Mouse (Mus musculus): ENCODE data around the gene R3hdm2.

R3hdm2 gene

GRCm38 (mm10) chr10:127526681-127527080 is 146.6 kb downstream of the R3hdm2 start:
- POLR2A ChIA-PET, result interaction anchor here (0.6 to 21.5 kb wide), 13 partner anchors 9 to 204 kb away, joined by 3 to 470 read pairs (median 4); partner anchors contain the start of genes Ndufa4l2 (in 2 of the 4), Nemp1 (in 1 of the 4) and Shmt2 (in 1 of the 4)
- CTCF ChIA-PET, result interaction anchor here (0.6 to 21.9 kb wide), 24 partner anchors 10 to 818 kb away, joined by 3 to 811 read pairs (median 4); partner anchors contain the start of genes Ndufa4l2 (in 2 of the 4), Lrp1 (in 1 of the 4) and Shmt2 (in 1 of the 4)

DNA sequence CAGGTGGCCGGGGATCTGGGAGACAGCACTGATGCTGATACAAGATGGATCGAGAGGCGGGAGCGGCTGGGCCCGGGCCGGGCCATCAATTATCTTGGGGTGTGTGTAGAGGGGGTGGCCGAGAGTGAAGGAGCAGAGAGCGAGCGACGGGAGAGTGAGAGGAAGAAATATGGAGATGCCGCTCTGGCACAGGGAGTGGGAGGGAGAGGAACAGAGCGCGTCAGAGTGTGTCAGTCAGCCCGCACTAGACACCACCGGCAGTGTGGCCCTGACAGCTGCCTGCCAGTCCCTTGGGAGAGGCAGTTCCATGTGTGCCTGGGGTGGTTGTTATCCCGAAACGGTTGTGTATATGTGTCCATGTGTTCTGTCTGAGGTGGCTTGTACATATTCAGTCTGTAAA is 147.4 kb downstream of the R3hdm2 start:
- POLR2A ChIA-PET, result interaction anchor here (0.6 to 21.5 kb wide), 12 partner anchors 9 to 139 kb away, joined by 3 to 470 read pairs (median 6); partner anchors contain the start of genes Ndufa4l2 (in 2 of the 4), Nemp1 (in 1 of the 4) and Shmt2 (in 1 of the 4)
- CTCF ChIA-PET, result interaction anchor here (0.6 to 21.9 kb wide), 22 partner anchors 9 to 817 kb away, joined by 3 to 811 read pairs (median 4); partner anchors contain the start of genes Ndufa4l2 (in 2 of the 4), Lrp1 (in 1 of the 4) and Shmt2 (in 1 of the 4)

DNA sequence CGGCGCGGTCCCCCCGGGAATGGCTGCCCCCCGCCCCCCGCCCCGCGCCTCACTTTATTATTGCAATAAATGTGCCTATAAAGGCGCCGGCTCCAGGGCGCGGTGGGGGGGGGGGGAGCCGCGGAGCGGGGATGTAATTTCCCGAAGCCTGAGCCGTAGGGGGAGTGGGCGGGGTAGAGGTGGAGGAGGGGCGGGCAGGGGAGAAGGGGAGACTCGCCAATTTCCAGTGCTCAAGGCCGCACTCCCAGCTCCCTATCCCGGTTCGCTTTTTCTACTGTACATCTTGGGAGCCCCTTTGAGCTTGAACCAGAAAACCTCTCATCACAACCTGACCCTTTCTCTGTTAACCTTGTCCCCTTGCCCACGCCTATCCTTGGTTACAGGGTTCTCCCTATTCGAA is 150.8 kb downstream of the R3hdm2 start:
- ChIA-PET POLR2A (interaction anchor here (0.6 to 21.5 kb wide), 12 partner anchors 8 to 275 kb away, joined by 3 to 470 read pairs (median 4); partner anchors contain the start of genes Shmt2 (in 3 of the 4) and Ndufa4l2 (in 1 of the 4)), CTCF (interaction anchor here in 3 of 4 experiments (0.6 to 21.9 kb wide), 7 partner anchors 17 to 513 kb away, joined by 6 to 811 read pairs (median 8); partner anchors contain the start of genes Ndufa4l2 (in 2 of the 3) and Shmt2 (in 1 of the 3))

DNA sequence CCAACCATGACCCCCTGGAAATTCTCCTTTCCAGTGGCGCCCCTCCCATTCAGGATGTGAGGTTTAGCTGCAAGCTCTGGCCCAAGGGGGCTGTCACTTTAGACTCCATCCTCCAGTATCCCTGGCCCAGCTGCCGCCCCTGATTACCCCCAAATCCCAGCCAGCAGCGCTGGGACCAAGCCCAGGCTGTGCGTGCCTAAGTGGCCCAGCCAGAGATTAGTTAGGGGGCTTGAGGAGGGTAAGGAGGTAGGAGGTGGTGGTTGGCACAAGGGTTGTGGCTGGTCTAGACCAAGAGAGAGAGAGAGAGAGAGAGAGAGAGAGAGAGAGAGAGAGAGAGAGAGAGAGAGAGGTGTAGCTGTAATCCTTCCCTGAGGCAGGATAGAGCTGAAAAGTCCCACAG is 151.4 kb downstream of the R3hdm2 start:
- CTCF ChIA-PET, result interaction anchor here in 3 of 4 experiments (0.6 to 21.9 kb wide), 7 partner anchors 18 to 25 kb away, joined by 3 to 811 read pairs (median 8); partner anchors contain the start of genes Ndufa4l2 (in 2 of the 3) and Shmt2 (in 1 of the 3)
- POLR2A ChIA-PET, result interaction anchor here (0.6 to 21.5 kb wide), 11 partner anchors 9 to 900 kb away, joined by 3 to 470 read pairs (median 4); partner anchors contain the start of genes Shmt2 (in 3 of the 4) and Ndufa4l2 (in 1 of the 4)

- CTCF ChIA-PET, result interaction anchor here (0.6 to 21.9 kb wide), 13 partner anchors 8 to 185 kb away, joined by 3 to 811 read pairs (median 5); partner anchors contain the start of genes Ndufa4l2 (in 3 of the 4) and Shmt2 (in 1 of the 4)
- POLR2A ChIA-PET, result interaction anchor here in 3 of 4 experiments (0.5 to 21.5 kb wide), 5 partner anchors 13 to 185 kb away, joined by 3 to 470 read pairs (median 4); partner anchors contain the start of genes Shmt2 (in 2 of the 3) and Ndufa4l2 (in 1 of the 3)
These were observed 154.2 kb downstream of the R3hdm2 start, which contains the start of gene Nxph4 for GRCm38 (mm10) chr10:127534036-127534928. Gene Nxph4 (minus strand): TSS chr10:127534559.

- CTCF ChIA-PET, result interaction anchor here (0.6 to 21.9 kb wide), 13 partner anchors 8 to 185 kb away, joined by 3 to 811 read pairs (median 17); partner anchors contain the start of genes Ndufa4l2 (in 4 of the 4), Shmt2 (in 1 of the 4) and Stat6 (in 1 of the 4)
- POLR2A ChIA-PET, result interaction anchor here in 3 of 4 experiments (0.5 to 21.5 kb wide), 7 partner anchors 8 to 186 kb away, joined by 3 to 470 read pairs (median 31); partner anchors contain the start of genes Ndufa4l2 (in 2 of the 3) and Shmt2 (in 2 of the 3)
These were observed 154.8 kb downstream of the R3hdm2 start for GRCm38 (mm10) chr10:127534929-127535384.

DNA sequence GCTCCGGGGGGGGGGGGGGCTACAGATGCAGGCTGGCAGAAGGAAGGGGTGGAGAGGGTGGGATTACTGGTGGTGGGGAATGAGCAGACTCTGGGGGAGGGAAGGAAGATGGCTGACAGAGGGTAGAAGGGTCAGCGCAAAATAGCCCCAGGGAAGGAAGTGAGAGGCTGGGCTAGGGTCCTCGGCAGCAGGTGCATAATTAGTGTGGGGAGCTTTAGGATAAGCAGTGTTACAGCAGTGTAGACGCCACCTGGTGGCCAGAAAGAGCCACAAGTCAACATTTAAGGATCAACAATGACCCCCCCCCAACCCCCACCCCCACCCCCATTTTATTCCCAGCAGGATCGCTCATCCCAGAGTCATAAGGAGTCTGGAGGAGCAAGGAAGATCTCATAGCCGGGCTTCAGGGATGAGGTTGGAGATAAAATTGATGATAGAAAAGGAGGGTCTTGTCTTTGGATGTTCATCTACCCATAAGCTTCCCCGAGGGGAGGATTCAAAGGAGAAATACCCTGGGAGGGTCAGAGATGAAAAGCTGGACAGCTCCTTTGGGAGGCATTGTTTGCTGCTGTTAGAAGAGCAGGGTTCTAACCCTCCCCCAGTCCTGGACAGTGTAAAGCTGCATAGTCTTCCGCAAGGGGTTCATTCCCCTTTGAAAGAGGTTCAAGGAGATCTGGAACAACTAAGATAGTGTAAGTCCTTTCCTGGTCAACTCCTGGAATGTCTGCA is 156.6 kb downstream of the R3hdm2 start:
- ChIA-PET CTCF (interaction anchor here (0.5 to 21.9 kb wide), 106 partner anchors 8 to 1225 kb away, joined by 3 to 811 read pairs (median 4); partner anchors contain the start of genes Ndufa4l2 (in 4 of the 4), Shmt2 (in 3 of the 4), Stac3 (in 3 of the 4) and Lrp1 (in 2 of the 4)), POLR2A (interaction anchor here (0.6 to 21.5 kb wide), 48 partner anchors 9 to 1143 kb away, joined by 3 to 470 read pairs (median 5); partner anchors contain the start of genes Shmt2 (in 4 of the 4), Ndufa4l2 (in 3 of the 4), Lrp1 (in 2 of the 4) and Atp5b (in 1 of the 4))

GRCm38 (mm10) chr10:127537854-127538583 is 157.9 kb downstream of the R3hdm2 start:
- ChIA-PET POLR2A (interaction anchor here (0.6 to 21.5 kb wide), 31 partner anchors 11 to 732 kb away, joined by 3 to 470 read pairs (median 6); partner anchors contain the start of genes Shmt2 (in 4 of the 4), Ndufa4l2 (in 3 of the 4), Lrp1 (in 1 of the 4) and Stat2 (in 1 of the 4)), CTCF (interaction anchor here (0.5 to 21.9 kb wide), 104 partner anchors 8 to 1099 kb away, joined by 3 to 811 read pairs (median 4); partner anchors contain the start of genes Ndufa4l2 (in 4 of the 4), Lrp1 (in 2 of the 4), Shmt2 (in 2 of the 4) and Stac3 (in 2 of the 4))

DNA sequence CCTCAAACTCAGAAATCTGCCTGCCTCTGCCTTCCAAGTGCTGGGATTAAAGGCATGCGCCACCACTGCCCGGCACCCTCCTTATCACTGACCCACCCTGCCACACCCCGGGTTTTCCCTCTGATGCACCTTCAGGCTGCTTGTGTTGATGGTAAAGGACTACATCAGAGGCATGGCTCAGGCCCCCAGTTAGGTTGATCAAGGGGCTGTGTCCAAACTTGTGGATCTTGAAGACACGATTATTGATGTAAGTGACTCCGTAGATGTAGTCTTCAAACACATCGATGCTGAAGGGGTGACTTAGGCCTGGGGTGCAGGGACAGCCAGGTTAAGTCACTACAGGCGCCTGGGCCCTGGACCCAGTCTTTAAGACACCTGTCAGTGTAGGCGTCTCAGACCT is 161.4 kb downstream of the R3hdm2 start:
- ChIA-PET CTCF (interaction anchor here in 2 of 4 experiments (0.9 to 2.5 kb wide), 6 partner anchors 28 to 467 kb away, joined by 3 to 7 read pairs (median 4); no protein-coding TSS in a partner anchor), POLR2A (interaction anchor here in 3 of 4 experiments (0.8 to 1.4 kb wide), 3 partner anchors 12 to 19 kb away, joined by 3 to 5 read pairs (median 3); no protein-coding TSS in a partner anchor)

- ChIA-PET POLR2A (interaction anchor here in 2 of 4 experiments (0.9 to 1.4 kb wide), 2 partner anchors 12 to 13 kb away, joined by 3 read pairs; no protein-coding TSS in a partner anchor), CTCF (interaction anchor here in 3 of 4 experiments (0.5 to 2.5 kb wide), 6 partner anchors 7 to 466 kb away, joined by 3 to 7 read pairs (median 3); no protein-coding TSS in a partner anchor)
These were observed 162.0 kb downstream of the R3hdm2 start for GRCm38 (mm10) chr10:127542084-127542483.

- CTCF ChIA-PET, result interaction anchor here in 3 of 4 experiments (0.5 to 3.8 kb wide), 6 partner anchors 8 to 465 kb away, joined by 3 to 22 read pairs (median 3); partner anchors contain the start of gene Ndufa4l2 (in 1 of the 3)
- POLR2A ChIA-PET, result interaction anchor here in 1 of 4 experiments (1.4 kb wide), 1 partner anchor 14 kb away, joined by 3 read pairs; no protein-coding TSS in a partner anchor
These were observed 162.6 kb downstream of the R3hdm2 start for GRCm38 (mm10) chr10:127542720-127543119.

DNA sequence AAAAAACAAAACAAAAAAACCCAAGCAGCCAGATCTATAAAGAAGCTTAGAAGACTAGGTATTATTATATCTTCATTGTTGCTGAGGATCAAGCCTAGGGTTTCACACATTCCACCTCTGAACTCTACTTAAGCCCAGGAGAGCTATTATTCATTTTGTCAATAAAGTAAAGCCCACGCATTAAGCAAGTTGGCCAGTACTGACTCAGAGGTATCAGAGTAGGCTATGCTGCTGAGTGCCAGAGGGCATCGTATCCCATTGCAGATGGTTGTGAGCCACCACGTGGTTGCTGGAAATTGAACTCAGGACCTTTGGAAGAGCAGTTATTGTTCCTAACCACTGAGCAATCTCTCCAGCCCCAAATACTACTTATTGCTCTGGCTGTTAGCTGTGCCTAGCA is 163.8 kb downstream of the R3hdm2 start:
- ChIA-PET POLR2A (interaction anchor here in 2 of 4 experiments (0.6 to 1.3 kb wide), 5 partner anchors 11 to 220 kb away, joined by 3 to 5 read pairs (median 4); partner anchors contain the start of gene Shmt2 (in 1 of the 2)), CTCF (interaction anchor here in 3 of 4 experiments (0.5 to 4.1 kb wide), 7 partner anchors 9 to 699 kb away, joined by 3 to 23 read pairs (median 4); partner anchors contain the start of gene Ndufa4l2 (in 1 of the 3))

DNA sequence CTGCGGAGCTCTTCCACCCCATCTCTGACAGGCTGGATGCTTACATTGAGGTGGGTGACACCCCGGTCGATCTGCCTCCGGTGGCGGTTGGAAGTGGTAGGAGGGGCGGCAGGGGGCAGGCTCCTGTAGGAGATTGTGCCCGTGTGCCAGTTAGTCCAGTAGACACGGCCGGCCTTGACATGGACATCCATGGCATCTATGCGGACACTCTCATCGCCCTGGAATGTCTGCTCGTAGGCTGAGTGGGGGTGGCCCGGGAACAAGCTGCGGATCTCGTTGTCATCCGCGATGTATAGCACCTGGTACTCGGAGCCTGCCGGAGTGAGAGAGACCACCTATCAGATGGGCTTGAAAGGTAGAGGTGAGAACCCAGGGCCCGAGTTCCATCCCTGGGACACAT is 164.2 kb downstream of the R3hdm2 start:
- POLR2A ChIA-PET, result interaction anchor here in 1 of 4 experiments (1.3 kb wide), 2 partner anchors 11 to 13 kb away, joined by 3 to 4 read pairs; no protein-coding TSS in a partner anchor

DNA sequence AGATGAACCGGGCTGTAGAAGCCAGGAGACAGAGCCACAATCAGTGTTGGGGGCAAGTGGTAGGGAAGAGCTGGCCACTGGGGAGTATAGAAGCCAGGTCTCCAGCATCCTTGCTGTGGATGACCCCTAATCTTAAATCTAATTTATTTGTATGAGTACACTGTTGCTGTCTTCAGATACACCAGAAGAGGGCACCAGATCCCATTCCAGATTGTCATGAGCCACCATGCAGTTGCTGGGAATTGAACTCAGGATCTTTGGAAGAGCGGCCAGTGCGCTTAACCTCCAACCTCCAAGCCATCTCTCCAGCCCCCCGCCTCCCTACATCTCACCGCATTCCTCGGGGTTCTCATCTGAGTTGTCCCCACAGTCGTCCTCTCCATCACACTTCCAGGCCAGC is 166.4 kb downstream of the R3hdm2 start:
- POLR2A ChIA-PET, result interaction anchor here in 2 of 4 experiments (0.6 to 1.7 kb wide), 4 partner anchors 10 to 34 kb away, joined by 4 to 13 read pairs (median 4); partner anchors contain the start of gene Ndufa4l2 (in 1 of the 2)
- CTCF ChIA-PET, result interaction anchor here (0.8 to 4.1 kb wide), 7 partner anchors 9 to 37 kb away, joined by 3 to 23 read pairs (median 4); partner anchors contain the start of gene Ndufa4l2 (in 1 of the 4)

More for the DNA sequence above, 164.2 kb downstream of the R3hdm2 start:
- CTCF ChIA-PET, result interaction anchor here in 3 of 4 experiments (0.7 to 4.1 kb wide), 4 partner anchors 8 to 32 kb away, joined by 3 to 23 read pairs (median 14); partner anchors contain the start of gene Ndufa4l2 (in 1 of the 3)

- CTCF ChIA-PET, result interaction anchor here in 2 of 4 experiments (1.1 to 2.0 kb wide), 5 partner anchors 9 to 39 kb away, joined by 3 to 11 read pairs (median 5); no protein-coding TSS in a partner anchor
- POLR2A ChIA-PET, result interaction anchor here in 2 of 4 experiments (0.7 to 1.7 kb wide), 4 partner anchors 10 to 39 kb away, joined by 3 read pairs; no protein-coding TSS in a partner anchor
These were observed 168.1 kb downstream of the R3hdm2 start for GRCm38 (mm10) chr10:127548236-127548635.
